In the genomic region with DNA sequence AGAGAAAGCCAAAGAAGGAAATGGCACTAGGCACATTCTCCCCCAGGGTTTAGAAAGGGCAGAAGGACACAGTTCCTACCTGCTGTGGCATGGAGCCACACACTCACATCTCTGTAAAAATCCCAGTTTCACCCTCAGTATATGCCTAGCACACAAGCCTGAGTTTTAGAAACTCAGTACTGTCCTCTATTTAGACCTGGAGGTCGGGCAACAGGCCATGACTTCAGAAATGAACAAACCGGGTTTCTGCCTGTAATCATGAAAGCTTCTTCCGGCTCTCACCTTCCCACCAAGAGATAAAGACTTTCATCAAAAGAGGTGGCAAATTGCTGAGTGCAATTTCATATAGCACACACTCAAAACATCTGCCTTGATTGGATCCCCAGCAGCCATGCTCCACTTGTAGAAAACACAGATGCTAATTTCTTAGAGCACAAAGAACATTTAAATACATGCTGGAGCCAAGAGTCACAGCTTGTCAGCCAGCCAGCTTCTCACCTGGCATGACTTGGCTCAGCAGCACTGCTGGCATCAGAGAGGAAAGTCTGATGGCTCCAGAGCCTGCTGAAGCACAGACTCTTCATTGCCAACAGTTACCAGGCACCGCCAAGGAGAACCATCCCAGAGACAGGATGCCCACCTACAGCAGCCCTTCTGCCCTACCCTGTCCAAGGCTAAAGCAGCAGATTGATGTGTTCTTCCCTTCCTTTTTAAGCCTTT, we compare ENCODE assay signal across 9 mouse cellular contexts.
A peak's percentile ranks its signal among the peaks of the same experiment; 100 is the strongest.
DNase-seq lines count a peak whose midpoint lies in the region; ATAC-seq and TF ChIP-seq lines count a peak whose summit lies in the region.
"Had no signal": no experiment of that assay in that cellular context is flagged by ENCODE, and none has a peak within 500 bp of the region (broad histone marks: within the 10 kb centered on the region; RNA-seq: fewer than 3 reads in every experiment).

No protein-coding gene starts in this region.

- no peak for TF ChIP-seq CTCF in stomach, postnatal 0 days (IDR thresholded peaks at IDR 0.05; ENCODE audit: low read depth)

- no peaks in the 10 kb centered on the region for H3K27me3 ChIP-seq in forebrain, embryonic 16.5 days (replicated peaks; ENCODE audit: control insufficient read depth, insufficient read depth, low read length)
- H3K27me3 ChIP-seq in stomach, postnatal 0 days (ENCODE audit: control insufficient read depth, insufficient read depth, low read length): no peaks in the 10 kb centered on the region
- H3K27me3 ChIP-seq in intestine, embryonic 16.5 days (replicated peaks; ENCODE audit: control insufficient read depth, insufficient read depth, low read length): no peaks in the 10 kb centered on the region

- peak; percentile 13 to 44 for DNase-seq in layer of hippocampus, adult 8-10 months (ENCODE audit: low spot score in 2 of 2)
- no peak for DNase-seq in layer of hippocampus, postnatal 36 days
- DNase-seq in cerebellum, adult 18-20 months: peak; percentile 82
- DNase-seq in right cerebral cortex, adult 18-20 months: peak; percentile 19
- no peak for DNase-seq in stomach, postnatal 0 days (ENCODE audit: low spot score)
- DNase-seq: adrenal gland, postnatal 10 days had no signal

- ATAC-seq in forebrain, embryonic 16.5 days: peak; percentile 65; the same call in 1 of the 2 replicates
- ATAC-seq in stomach, postnatal 0 days (ENCODE audit: low FRiP score, low TSS enrichment): no peak
- no peak for ATAC-seq in intestine, embryonic 16.5 days

- peaks cover 5% of the 10 kb centered on the region; the same call in 1 of the 2 replicates for H3K4me1 ChIP-seq in forebrain, embryonic 16.5 days (replicated peaks; ENCODE audit: control insufficient read depth, insufficient read depth, low read length)
- H3K4me1 ChIP-seq in stomach, postnatal 0 days (replicated peaks; ENCODE audit: control insufficient read depth, insufficient read depth): no peaks in the 10 kb centered on the region
- H3K4me1 ChIP-seq in intestine, embryonic 16.5 days (ENCODE audit: control insufficient read depth, insufficient read depth, low read length): no peaks in the 10 kb centered on the region
- H3K4me1 ChIP-seq: megakaryocyte, embryonic 14.5 days had no signal

- no peak for TF ChIP-seq EP300 in stomach, postnatal 0 days (optimal IDR thresholded peaks at IDR 0.05)

- 63% methylated on average over 4 of the region's 4 CpGs for WGBS in forebrain, embryonic 16.5 days
- WGBS in stomach, postnatal 0 days: 77% methylated on average over 4 of the region's 4 CpGs
- whole genome bisulfite sequencing in intestine, embryonic 16.5 days: 84% methylated on average over 4 of the region's 4 CpGs

- no peaks in the 10 kb centered on the region for H3K9me3 ChIP-seq in forebrain, embryonic 16.5 days (ENCODE audit: control insufficient read depth, low read length)
- no peaks in the 10 kb centered on the region for H3K9me3 ChIP-seq in stomach, postnatal 0 days (ENCODE audit: control insufficient read depth, low read length)
- H3K9me3 ChIP-seq in intestine, embryonic 16.5 days (ENCODE audit: control insufficient read depth, low read length): no peaks in the 10 kb centered on the region
- H3K9me3 ChIP-seq: megakaryocyte, embryonic 14.5 days had no signal

- H3K4me3 ChIP-seq in forebrain, embryonic 16.5 days (replicated peaks; ENCODE audit: low read length): no peak overlapping the region
- no peak overlapping the region for H3K4me3 ChIP-seq in stomach, postnatal 0 days (ENCODE audit: low read depth, low read length)
- no peak overlapping the region for H3K4me3 ChIP-seq in intestine, embryonic 16.5 days (ENCODE audit: low read length)
- H3K4me3 ChIP-seq: megakaryocyte, embryonic 14.5 days had no signal

- H3K4me2 ChIP-seq in forebrain, embryonic 16.5 days (ENCODE audit: low read length): no peak overlapping the region
- H3K4me2 ChIP-seq in stomach, postnatal 0 days (replicated peaks; ENCODE audit: low read depth): no peak overlapping the region
- no peak overlapping the region for H3K4me2 ChIP-seq in intestine, embryonic 16.5 days (ENCODE audit: low read depth, low read length)

- no peak overlapping the region for H3K27ac ChIP-seq in forebrain, embryonic 16.5 days (ENCODE audit: low read length)
- H3K27ac ChIP-seq in stomach, postnatal 0 days (replicated peaks): no peak overlapping the region
- no peak overlapping the region for H3K27ac ChIP-seq in intestine, embryonic 16.5 days (ENCODE audit: low read length)

- no peak overlapping the region for H3K9ac ChIP-seq in forebrain, embryonic 16.5 days (replicated peaks; ENCODE audit: low read depth, low read length)
- H3K9ac ChIP-seq in stomach, postnatal 0 days (ENCODE audit: low read length): no peak overlapping the region
- no peak overlapping the region for H3K9ac ChIP-seq in intestine, embryonic 16.5 days (ENCODE audit: low read depth, low read length)

- H3K36me3 ChIP-seq in forebrain, embryonic 16.5 days (ENCODE audit: control insufficient read depth, insufficient read depth): no peaks in the 10 kb centered on the region
- no peaks in the 10 kb centered on the region for H3K36me3 ChIP-seq in stomach, postnatal 0 days (ENCODE audit: control insufficient read depth, insufficient read depth, low read length)
- H3K36me3 ChIP-seq in intestine, embryonic 16.5 days (ENCODE audit: control insufficient read depth, insufficient read depth, low read length): no peaks in the 10 kb centered on the region

Comparison
In these comparisons a context has a peak if more than half of its experiments do, and no peak if none do; other contexts are left out.
1. DNase-seq: peak in layer of hippocampus, adult 8-10 months (2 of 2), cerebellum, adult 18-20 months (2 of 2) and right cerebral cortex, adult 18-20 months (single experiment); none in layer of hippocampus, postnatal 36 days (0 of 2) and stomach, postnatal 0 days (single experiment).